8 mouse cellular contexts compared by ENCODE assay signal in the genomic region with DNA sequence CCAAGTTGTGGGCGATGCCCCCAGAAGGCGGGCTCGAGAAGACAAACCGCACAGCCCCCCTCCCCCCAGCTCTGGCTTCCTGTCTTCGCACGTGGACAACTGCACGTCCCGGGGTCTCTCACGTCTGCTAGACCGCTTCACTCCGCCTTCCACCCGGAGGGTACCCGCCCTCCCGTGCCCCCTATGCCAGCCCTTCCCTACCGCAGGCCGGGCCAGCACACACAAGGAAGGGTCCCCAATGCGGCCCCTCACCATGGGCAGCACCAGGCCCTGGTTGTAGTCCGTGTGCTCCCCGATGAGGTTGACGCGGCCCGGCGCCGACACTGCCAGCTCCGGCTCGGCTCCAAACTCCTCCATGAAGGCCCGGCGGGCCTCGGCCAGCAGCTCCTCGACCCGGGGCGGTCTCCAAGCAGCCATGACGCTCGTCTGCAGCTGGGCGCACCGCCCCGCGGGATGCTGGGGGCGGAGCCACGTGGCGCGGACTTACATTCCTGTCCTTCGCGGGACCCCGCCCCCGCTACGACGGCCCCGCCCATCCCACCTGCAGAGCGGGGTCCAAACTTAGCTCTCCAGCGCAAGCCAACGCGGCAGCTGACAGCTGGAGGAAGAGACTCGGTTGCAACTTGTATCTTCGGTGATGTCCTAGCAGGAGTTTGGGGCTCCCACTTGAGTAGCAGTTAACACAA. TPM values are rescaled to one million over a fixed set of nuclear protein-coding genes. Genes with fewer than 3 reads are reported as not detected.
DNase-seq lines count a peak whose midpoint lies in the region; ATAC-seq and TF ChIP-seq lines count a peak whose summit lies in the region.

A gene (minus strand): TSS at position 458 of the 686 bp plus-strand sequence.

- TF ChIP-seq CTCF in spleen, adult 2 months (IDR thresholded peaks at IDR 0.05; ENCODE audit: extremely low read depth, insufficient read depth, insufficient read length, insufficient replicate concordance): no peak

- TF ChIP-seq POLR2A in spleen, adult 2 months (IDR thresholded peaks at IDR 0.05; ENCODE audit: low read depth, low read length): peak; percentile 27; the same call in 1 of the 2 replicates

- peak within 1 kb of the TSS; percentile 62 for H3K4me2 ChIP-seq in embryonic facial prominence, embryonic 15.5 days (replicated peaks)
- H3K4me2 ChIP-seq in limb, embryonic 13.5 days (replicated peaks): peak within 1 kb of the TSS; percentile 70
- peak within 1 kb of the TSS; percentile 83 for H3K4me2 ChIP-seq in midbrain, embryonic 15.5 days

- DNase-seq in 3T3-L1 (ENCODE audit: low read depth, low spot score): peak; percentile 90
- peak; percentile 90 for DNase-seq in adrenal gland, postnatal 25 days
- peak; percentile 78 for DNase-seq in heart, adult 8-10 months (ENCODE audit: low spot score)
- DNase-seq in kidney, adult 9 months: peak; percentile 96
- peak; percentile 71 to 88 for DNase-seq in spleen, adult 2 months (ENCODE audit: low read depth in 1 of 2, low spot score in 2 of 2)

- H3K4me1 ChIP-seq in embryonic facial prominence, embryonic 15.5 days: peaks cover 29% of the 10 kb centered on the region
- H3K4me1 ChIP-seq in limb, embryonic 13.5 days: peaks cover 26% of the 10 kb centered on the region
- peaks cover 18% of the 10 kb centered on the region for H3K4me1 ChIP-seq in midbrain, embryonic 15.5 days
- H3K4me1 ChIP-seq in spleen, adult 2 months (ENCODE audit: control insufficient read depth, insufficient read depth, insufficient read length): peaks cover 7% of the 10 kb centered on the region

- ATAC-seq in embryonic facial prominence, embryonic 15.5 days (ENCODE audit: insufficient number of reproducible peaks, low FRiP score, low TSS enrichment, low read depth): peak; percentile 91
- ATAC-seq in limb, embryonic 13.5 days (ENCODE audit: low FRiP score, low read depth): peak; percentile 93
- peak; percentile 80 for ATAC-seq in midbrain, embryonic 15.5 days (replicated peaks)

- H3K4me3 ChIP-seq in embryonic facial prominence, embryonic 15.5 days (replicated peaks): peak within 1 kb of the TSS; percentile 60
- peak within 1 kb of the TSS; percentile 73 for H3K4me3 ChIP-seq in limb, embryonic 13.5 days
- peak within 1 kb of the TSS; percentile 57 for H3K4me3 ChIP-seq in midbrain, embryonic 15.5 days
- peak within 1 kb of the TSS; percentile 79 for H3K4me3 ChIP-seq in spleen, adult 2 months (ENCODE audit: extremely low read depth, insufficient read depth, insufficient read length)

- H3K36me3 ChIP-seq in embryonic facial prominence, embryonic 15.5 days: peaks cover 28% of the 10 kb centered on the region
- H3K36me3 ChIP-seq in limb, embryonic 13.5 days: peaks cover 36% of the 10 kb centered on the region
- H3K36me3 ChIP-seq in midbrain, embryonic 15.5 days (replicated peaks): no peaks in the 10 kb centered on the region
- peaks cover 3% of the 10 kb centered on the region; the same call in 1 of the 2 replicates for H3K36me3 ChIP-seq in spleen, adult 2 months (ENCODE audit: control insufficient read depth, insufficient read depth, low read length)

- H3K9me3 ChIP-seq in embryonic facial prominence, embryonic 15.5 days (replicated peaks): no peaks in the 10 kb centered on the region
- no peaks in the 10 kb centered on the region for H3K9me3 ChIP-seq in limb, embryonic 13.5 days
- H3K9me3 ChIP-seq in midbrain, embryonic 15.5 days: no peaks in the 10 kb centered on the region

- no peaks in the 10 kb centered on the region for H3K27me3 ChIP-seq in embryonic facial prominence, embryonic 15.5 days
- no peaks in the 10 kb centered on the region for H3K27me3 ChIP-seq in limb, embryonic 13.5 days
- H3K27me3 ChIP-seq in midbrain, embryonic 15.5 days (replicated peaks): no peaks in the 10 kb centered on the region
- no peaks in the 10 kb centered on the region for H3K27me3 ChIP-seq in spleen, adult 2 months (ENCODE audit: control insufficient read depth, insufficient read depth, low read length)

- peak within 1 kb of the TSS; percentile 94 for H3K27ac ChIP-seq in embryonic facial prominence, embryonic 15.5 days (replicated peaks)
- H3K27ac ChIP-seq in limb, embryonic 13.5 days: peak within 1 kb of the TSS; percentile 96
- peak within 1 kb of the TSS; percentile 78 for H3K27ac ChIP-seq in midbrain, embryonic 15.5 days
- H3K27ac ChIP-seq in spleen, adult 2 months (ENCODE audit: insufficient read depth, low read length): peak within 1 kb of the TSS; percentile 44

- peak within 1 kb of the TSS; percentile 74 for H3K9ac ChIP-seq in embryonic facial prominence, embryonic 15.5 days
- peak within 1 kb of the TSS; percentile 89 for H3K9ac ChIP-seq in limb, embryonic 13.5 days
- H3K9ac ChIP-seq in midbrain, embryonic 15.5 days: peak within 1 kb of the TSS; percentile 61

- under 1% methylated on average over 55 of the region's 55 CpGs for WGBS in embryonic facial prominence, embryonic 15.5 days
- under 1% methylated on average over 54 of the region's 55 CpGs for WGBS in limb, embryonic 13.5 days
- under 1% methylated on average over 55 of the region's 55 CpGs for WGBS in midbrain, embryonic 15.5 days
- under 1% methylated on average over 55 of the region's 55 CpGs for WGBS in spleen, adult 2 months

RNA-seq across cellular contexts. Expression of the gene that starts here (rescaled TPM):
- 31.8 and 49.7 TPM in 2 replicates for total RNA-seq in adrenal gland, postnatal 25 days (2021)
- polyA plus RNA-seq in embryonic facial prominence, embryonic 15.5 days (2015; fragmentation: Nextera tagmentation; extraction: Ambion mirVana): 173 and 176 TPM in 2 replicates
- 10 to 100 TPM; 12.5 to 16.0 (median 15.0) TPM for total RNA-seq in heart, adult 8-10 months (2022)
- polyA plus RNA-seq in limb, embryonic 13.5 days (2015; fragmentation: Nextera tagmentation; extraction: Ambion mirVana): 207 and 211 TPM in 2 replicates
- polyA plus RNA-seq in midbrain, embryonic 15.5 days (2015; fragmentation: Nextera tagmentation; extraction: Ambion mirVana): 53.2 and 58.5 TPM in 2 replicates
- 30.8 and 39.4 TPM in 2 replicates for polyA plus RNA-seq in spleen, adult 2 months (2012; rRNA removed)

Comparison
In these comparisons a context has a peak if more than half of its experiments do, and no peak if none do; other contexts are left out.
1. Peak in every context shown above with its lines: DNase-seq, ATAC-seq, H3K4me3 ChIP-seq and H3K27ac ChIP-seq.
2. H3K27ac ChIP-seq: peak in every context shown above with its lines; median percentile 96 in limb, embryonic 13.5 days; 94 in embryonic facial prominence, embryonic 15.5 days; 78 in midbrain, embryonic 15.5 days; 44 in spleen, adult 2 months.